Mouse (Mus musculus): ENCODE measurements around the gene Sash3.

Gene Sash3

DNA sequence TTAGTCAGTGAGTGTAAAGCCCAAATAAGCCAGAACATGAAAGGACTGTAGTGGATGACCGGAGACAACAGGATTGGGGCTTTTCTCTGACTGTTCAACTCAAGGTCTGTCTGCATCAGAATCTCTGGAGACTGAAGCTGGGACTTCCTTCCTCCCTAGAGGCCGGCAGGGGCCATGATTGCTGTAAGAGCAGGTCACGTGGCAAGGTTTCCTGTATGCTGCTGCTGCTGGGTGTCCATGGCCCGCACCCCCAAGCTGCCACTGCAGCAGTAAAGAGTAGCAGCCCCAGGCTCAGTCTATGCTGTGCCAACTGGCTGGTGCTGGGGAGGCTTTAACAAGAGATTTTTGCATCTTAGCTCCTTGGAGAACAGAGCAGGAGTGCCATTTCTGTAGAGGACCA is at the start of gene Sash3:
TSS of gene Sash3 (plus strand) at position 175 of the 400 bp plus-strand sequence.
- in situ Hi-C loops (cut with MboI, MseI): loop anchor here (5.0 kb wide), 1 partner anchor 196 kb away; the partner anchor contains the start of gene Bcorl1

DNA sequence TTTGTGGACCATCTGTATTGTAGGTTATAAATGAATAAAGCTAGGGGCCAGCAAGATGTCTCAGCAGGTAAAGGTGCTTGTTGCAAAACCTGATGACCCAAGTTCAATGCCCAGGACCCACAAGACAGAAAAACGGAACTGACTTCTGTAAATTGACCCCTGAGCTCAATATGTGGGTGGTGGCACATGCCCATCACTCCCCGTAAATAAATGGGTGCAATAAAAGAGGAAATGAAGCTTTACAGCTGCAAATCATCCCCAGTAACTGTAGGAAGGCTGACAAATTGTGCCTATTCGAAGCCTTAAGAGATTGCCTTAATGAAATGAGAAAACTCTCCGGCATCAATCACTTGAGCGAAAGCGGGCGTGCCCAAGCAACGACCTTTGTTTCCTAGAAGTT is 49.7 kb upstream of the Sash3 start:
- in situ Hi-C loops (cut with MboI, MseI): loop anchor here (10.0 kb wide), 1 partner anchor 308 kb away; no protein-coding TSS in a partner anchor

DNA sequence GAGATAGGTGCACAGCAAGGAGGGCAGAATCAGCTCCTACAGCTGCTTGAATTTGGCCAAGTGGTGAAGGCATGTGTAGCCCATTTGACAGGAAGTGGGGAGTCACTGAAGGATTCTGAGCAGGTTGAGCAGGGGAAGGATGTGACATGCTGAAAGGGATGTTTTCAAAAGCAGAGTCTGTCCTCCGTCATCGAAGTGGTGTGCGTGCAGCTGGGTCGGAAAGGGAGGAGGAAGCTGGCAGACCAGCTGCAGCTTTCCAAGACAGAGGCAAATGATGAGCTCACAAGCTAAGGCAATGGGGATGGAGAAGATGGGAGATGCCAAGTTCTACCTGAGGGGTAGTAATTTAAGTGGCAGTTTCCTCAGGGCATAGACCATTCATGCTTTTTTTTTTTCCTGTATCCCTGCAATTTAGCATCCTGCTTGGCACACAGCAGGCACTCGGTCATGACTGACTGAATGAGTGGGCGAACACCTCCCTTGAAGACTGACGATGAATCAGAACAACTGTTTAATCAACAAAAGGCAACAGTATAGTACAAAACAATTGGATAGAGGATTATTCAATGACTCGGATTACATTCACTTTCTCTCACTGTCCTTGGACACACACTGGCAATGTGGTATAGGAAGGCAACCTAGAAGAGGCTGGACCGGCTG is 47.6 kb upstream of the Sash3 start:
- in situ Hi-C loops (cut with MboI, MseI): loop anchor here (10.0 kb wide), 1 partner anchor 306 kb away; no protein-coding TSS in a partner anchor

DNA sequence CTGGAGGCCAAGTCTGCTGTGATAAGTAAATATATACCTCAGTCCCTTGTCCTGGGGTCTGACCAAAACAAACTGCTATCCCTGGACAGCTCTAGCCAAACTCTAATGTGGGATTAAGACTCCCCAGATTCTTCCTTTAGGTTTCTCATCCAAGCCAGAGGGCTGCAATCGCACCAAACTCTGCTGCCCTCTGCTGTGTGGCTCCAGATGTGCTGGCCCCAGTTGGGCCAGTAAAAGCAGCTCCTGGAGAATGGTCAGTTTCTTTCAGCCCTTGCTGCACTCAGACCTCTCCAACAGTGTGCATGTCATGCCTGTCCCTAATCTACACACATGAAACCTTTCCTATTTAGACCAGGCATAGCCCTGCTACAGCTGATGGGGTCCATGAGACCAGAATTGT is 46.4 kb upstream of the Sash3 start:
- in situ Hi-C loops (cut with MboI, MseI): loop anchor here (10.0 kb wide), 1 partner anchor 305 kb away; no protein-coding TSS in a partner anchor

DNA sequence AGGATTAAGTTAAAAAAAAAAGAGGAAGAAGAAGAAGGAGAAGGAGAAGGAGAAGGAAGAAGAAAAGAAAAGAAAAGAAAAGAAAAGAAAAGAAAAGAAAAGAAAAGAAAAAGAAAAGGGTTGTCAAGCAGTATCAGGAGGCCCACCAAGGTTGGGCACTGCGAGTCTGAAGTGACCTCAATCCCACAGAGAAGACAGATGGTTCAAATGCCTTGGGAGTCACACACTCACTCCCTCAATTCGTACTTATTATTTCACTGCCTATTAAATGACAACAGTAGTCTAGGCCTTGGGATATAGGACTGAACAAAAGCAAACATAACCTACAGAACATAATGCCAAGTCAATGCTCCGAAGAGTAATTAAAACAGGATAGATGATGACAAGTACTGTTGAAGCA is 43.0 kb upstream of the Sash3 start:
- in situ Hi-C loops (cut with MboI, MseI): no loop called here

DNA sequence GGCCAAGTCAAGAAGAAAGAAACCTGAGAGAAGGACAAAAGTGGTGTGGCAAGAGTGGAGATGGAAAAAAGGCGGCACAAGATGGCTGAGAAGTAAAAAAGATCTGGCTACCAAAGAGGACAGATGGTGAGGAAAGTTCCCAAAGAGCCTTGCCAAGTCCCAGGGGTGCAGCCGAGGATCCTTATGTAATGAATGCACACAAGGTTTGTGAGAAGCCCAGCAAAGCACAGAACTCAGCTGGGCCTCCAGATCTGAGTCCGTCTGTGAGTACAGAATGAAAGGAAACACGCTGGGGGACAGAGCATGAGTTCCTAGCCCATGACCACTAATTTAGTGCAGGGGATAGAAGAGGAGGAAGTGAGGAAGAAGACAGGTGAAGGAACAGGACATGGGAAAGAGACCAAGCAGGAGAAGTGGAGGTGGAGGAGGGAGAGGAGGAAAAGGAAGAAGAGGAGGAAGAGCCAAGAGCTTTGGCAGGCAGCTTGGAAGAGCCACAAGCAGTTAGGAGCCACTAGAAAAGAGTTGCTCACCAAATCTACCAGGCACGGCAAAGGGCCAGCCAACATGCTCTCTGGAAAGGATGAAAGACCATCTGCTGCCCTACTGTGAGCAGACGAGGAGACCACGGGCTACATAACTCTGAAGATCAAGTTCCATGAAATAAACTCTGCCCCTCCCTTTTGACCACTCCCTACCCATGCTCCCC is 41.3 kb upstream of the Sash3 start:
- in situ Hi-C loops (cut with MboI, MseI): no loop called here

DNA sequence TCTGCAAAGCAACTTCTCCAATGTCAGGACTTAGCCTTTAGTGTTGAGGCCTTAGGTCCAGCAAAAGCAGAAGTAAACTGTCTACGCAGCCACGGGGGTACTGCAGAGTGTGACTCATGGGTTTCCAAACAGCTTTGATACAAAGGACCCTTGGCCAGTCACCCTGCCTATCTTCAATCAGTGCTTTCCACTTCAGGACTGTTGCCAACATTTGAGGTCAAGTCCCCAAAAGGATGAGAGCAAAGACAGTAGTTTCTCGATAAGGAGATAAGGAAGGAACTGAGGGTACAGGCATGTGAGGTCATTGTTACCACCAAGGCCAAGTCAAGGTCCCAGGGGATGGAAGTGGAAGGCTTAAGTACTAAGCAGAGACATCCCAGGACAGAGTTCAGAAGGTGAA is 40.0 kb upstream of the Sash3 start:
- in situ Hi-C loops (cut with MboI, MseI): no loop called here

DNA sequence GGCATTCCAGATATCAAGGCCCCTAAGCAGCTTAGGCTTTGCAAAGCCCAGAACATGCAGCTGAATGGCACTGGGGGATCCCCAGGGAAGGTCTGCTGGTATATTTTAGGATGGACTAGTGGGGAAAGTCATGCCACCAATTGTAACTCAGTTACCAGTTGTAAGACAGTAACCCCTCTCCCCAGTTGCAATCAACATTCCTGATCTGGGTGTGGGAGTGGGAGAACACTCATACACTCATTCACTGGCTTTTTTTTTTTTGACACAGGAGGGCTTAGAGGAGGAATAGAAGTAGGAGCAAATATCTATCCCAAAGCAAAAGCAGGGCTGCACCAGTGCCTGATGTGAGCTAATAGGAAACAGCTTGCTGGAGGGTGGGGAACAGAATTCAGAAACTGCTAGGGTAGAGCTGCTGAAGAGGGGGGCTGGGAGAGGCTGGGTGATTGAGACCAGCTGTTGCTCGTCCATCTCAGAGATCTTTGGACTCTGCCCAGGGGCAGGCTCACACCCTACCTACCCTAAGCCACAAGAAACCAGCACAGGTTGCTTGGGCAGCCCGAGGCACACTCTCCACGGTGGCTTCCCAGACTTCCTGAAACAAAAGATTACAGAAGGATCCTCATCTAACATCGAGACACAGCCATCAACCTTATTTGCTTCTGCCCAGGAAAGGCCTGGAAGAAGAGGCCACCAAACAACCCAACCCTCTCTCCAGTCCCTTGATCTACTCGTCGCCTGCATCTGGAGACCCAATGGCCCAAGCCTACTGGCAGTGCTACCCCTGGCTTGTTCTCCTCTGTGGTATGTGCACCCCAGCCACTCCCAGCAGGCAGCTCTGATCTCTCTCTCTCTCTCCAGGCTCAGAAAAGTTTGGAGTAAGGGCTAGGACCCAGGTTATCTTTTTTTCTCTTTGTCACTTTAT is 37.6 kb upstream of the Sash3 start, which contains the start of gene Xpnpep2:
TSS of gene Xpnpep2 (plus strand) at position 332 of the 922 bp plus-strand sequence.
- in situ Hi-C loops (cut with MboI, MseI): no loop called here

DNA sequence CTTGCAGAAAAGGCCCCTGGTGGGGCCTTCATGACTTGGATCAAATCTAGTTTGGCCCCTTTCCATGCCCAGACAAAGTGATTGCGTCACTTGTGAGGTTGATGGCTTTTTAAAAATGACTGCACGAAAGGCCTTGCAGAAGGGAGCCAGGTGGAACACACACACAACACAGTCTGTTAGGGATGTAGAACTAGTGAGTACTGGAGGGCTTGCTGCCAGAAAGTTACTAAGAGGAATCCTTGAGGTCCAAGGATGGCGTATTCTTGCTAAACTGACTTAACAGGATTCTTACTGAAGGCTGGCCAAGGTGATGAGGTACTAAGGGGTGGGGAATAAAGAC is 37.0 kb upstream of the Sash3 start:
- in situ Hi-C loops (cut with MboI, MseI): no loop called here

DNA sequence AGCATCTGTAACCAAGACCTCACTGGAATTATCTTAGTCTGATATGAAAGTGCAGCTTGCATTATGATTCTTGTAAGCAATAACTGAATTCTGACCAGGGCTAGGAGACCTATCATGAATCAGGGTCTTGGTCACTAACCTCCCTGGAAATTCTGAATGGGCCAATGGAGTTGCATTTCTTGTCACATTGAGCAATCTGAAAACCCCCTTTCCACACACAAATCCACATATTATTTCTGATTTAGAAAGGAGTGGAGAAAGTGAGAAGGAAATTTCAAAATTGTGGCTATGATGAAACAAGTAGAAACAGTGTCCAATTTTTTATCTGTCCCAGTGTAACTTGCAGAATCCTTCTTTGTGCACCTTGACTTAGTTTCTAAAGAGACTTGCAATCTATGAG is 26.9 kb upstream of the Sash3 start:
- in situ Hi-C loops (cut with MboI, MseI): no loop called here

DNA sequence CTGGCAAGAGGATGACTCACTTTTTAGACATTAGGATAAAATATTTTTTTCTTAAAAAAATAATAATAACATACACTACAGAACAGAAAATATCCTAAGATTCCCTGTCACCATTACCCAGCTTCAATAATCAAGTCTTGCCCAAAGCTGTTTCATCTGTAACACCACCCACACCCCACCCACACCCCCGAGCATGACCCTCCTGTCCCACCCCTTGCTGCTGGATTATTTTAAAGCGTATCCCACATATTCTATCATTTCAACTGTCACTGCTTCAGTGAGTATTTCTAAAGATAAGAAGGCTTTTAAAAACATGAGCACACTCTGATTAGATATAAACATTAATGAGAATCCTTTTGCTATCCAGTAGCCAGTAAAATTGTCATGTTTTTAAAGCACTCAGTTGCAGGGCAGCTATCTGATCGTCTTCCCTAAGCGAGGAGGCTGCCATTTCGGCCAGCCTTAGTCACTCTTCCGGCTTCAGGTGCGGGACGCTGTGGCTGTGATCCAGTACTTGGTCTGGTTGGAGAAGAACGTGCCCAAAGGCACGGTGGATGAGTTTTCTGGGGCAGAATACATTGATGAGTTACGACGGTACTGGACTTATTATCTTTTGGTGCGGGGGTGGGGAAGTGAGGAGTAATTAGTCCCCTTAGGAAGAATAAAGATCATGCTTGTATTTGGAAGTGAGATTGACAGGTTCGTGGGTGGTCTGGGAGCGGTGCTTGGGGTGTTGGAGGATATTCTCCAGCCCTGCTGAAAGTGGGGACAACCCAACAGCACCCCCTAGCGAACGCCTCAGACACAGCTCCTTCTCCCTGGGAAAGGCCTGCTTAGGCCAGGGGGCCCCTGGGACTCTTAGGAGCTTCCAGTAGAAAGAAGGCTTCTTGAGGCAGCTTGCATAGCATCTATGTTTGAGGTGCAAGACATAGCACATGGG is 21.8 kb upstream of the Sash3 start:
- in situ Hi-C loops (cut with MboI, MseI): no loop called here

DNA sequence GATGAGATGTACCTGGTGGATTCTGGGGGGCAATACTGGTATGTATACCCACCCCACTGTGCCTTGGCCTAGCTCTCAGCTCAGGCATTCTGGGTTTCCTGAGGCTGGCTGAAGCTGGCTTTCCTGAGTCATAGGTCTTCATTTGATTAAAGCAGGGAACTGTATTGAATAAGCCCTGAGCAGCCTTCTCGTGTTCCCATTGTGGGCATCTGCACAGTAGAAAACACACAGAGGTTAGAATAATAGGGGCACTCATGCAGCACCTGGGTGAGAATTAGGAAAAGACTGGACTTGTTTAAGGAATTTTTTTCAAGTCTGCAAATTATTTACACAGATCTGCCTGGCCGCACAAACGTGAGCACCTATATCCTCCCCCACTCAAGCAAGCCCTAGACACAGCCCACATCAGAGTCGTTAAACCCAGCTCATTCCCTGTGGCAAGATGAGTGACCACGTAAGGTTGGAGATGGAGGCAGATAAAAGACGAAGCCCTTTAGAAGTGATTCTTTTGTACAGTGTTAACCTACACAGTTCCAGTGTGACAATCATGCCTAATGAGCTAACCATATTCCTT is 19.2 kb upstream of the Sash3 start:
- in situ Hi-C loops (cut with MboI, MseI): no loop called here

DNA sequence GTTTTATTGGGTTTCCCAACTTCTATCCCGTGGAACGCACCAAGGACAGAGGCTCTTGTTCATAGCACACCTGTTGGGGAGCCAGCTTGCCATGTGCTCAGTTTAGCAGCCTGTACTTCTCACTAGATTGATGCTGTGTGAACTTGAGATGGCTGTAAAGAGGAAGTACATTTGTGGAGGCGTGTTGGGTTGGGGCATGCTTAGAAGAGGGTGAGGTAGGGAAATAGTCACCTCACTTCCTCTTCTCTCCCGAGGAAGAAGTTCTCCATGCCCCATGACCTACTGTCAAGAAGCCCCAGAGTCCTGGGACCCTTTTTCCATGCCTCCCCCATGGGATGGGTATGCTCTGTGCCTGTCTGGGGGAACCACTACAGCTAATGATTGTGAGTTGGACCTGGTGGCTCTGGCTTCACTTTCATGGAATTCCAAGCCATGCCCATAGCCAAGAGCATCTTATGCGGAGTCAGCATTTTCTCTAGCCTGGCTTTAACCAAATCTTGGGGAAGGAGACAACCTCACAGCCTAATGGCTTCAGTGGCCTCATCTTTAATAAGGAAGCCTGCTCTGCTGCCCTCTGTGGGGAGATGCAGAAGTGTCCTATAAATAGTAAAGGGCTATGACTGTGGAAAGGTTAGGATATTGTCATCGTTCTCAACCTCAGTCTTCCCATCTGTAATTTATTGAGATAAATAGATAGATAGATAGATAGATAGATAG is 18.6 kb upstream of the Sash3 start:
- in situ Hi-C loops (cut with MboI, MseI): no loop called here

DNA sequence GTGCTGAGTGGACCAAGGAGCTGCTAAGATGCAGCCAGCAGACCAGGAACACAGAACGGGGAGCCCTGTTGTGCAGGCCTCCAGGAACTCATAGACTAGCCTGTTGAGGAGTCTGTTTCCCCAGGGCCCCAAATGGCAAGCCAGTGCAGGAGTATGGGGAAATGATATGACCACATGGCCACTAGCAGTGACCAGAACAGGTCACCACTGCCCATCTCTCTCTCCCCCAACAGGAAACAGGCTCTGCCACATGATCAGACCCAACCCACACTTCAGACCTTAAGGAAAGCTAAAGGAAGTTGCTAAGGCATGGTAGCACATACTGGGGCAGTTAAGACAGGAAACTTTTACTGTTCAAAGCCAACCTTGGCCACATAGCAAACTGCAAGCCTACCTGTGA is 17.1 kb upstream of the Sash3 start:
- in situ Hi-C loops (cut with MboI, MseI): no loop called here

DNA sequence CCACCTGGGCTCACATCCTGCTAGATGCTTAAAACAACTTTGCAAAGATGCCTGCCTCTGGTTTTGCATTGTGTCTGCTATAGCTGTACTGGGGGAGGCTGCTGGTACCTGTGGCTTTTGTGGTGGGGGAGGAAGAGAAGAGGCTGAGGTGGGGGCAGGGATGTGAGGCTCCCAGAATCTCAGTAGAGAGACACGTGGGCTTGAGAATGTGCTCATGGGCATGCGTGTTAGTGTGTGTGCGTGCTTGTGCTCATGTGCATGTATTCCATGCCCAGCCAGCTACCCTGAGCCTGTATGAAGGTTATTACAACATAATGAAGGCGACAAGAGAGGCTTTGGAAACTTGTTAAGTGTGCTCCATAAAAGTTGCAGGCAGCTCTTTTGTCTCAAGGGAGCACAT is 9.3 kb upstream of the Sash3 start:
- in situ Hi-C loops (cut with MboI, MseI): no loop called here

DNA sequence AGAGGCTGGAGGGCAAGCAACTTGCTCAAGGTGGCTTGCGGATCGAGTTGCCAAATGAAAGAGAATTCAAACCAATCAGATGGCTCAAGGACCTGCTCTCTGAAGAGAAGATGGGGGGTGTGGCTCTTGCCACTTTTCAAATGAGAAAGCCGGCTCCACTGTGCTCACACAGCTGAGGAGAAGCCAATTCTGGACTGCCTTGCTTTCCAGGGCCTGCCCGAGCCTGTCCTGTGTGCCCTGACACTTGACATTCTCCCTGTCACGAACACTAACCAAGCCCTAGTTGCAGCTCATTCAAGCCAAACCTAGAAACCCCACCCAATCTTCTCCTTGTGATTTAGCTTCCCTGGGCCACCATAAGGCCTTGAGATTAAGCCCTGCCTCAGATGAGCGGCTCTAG is 8.2 kb upstream of the Sash3 start:
- in situ Hi-C loops (cut with MboI, MseI): no loop called here

DNA sequence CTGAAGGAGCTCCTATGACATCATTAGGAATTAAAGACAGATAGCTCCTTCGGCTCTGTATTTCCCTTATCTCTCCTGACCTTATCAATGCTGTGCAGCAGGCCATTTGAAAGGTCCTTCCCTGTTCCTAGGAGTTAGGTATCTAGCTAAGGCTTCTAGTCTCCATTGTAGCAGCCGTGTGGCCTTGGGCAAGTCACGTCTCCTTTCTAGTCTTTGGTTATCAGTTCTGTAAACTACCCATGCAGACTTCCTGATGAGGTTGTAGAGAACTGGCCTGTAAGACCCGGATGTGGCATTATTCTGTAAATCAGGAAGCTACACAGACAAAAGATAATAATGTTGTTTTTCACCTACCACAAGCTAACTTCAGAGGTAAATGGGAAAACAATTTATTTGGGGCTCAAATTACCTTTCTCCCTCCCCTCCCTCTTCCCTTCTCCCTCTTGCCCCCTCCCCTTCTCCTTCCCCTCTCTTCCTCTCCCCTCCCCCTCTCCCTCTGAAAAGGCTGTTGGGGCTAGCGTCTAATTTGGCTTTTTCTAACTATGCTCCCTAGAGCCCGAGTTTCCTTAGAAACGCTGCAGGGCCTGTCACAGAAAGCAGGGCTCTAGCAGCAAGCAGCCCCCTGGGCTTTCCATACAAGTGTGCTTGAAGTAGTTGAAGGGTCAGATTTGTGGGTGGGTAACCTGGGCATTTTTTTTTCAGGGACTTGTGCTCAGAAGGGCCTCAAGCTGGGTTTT is 7.5 kb upstream of the Sash3 start:
- in situ Hi-C loops (cut with MboI, MseI): no loop called here

DNA sequence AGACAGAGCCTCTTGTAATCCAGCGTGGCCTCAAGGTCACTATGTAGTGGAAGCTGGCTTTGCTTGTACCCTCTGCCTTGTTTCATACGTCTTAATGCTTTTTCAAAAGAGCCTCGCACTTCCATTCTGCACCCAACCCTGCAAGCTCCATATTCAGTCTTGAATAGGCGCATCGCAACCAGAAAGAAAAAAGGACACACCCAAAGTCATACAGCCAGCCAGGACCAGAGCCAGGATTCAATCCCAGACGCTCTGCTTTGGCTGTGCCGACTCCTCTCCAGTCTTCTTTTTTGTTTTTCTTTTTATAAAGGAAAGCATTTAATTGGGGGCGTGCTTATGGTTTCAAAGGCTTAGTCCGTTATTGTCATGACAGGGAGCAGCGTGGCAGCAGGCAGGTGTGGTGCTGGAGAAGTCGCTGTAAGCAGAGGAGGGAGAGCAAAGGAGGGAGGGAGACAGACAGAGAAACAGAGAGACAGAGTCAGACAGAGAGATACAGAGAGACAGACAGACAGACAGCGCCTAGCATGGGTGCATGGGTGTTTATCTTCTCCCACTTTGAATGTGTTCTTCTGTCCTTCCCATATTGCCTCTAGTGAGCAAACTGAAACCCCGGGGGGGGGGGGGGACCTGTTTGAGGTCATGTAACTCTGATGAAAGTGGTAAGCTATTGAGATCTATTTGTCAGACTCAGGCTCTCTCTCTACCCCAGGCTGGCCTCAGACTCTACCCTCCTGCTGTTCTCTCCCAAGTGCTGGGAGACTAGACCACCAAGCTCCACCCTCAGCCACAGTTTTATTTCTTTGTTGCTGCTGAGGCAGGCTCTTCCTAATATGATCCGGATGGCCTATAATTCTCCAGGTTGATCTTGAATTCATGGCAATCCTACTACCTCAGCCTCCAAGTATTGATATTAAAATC is 6.6 kb upstream of the Sash3 start:
- in situ Hi-C loops (cut with MboI, MseI): no loop called here
